Mouse (Mus musculus) cerebellum, postnatal 4 days (tissue): ENCODE results near the gene Rfng.
"Not testable (repeated sequence)": the region's sequence is repeated elsewhere in the genome, so short reads cannot be mapped to it uniquely, and the experiment has no call there.

Experiments
- DNase-seq, 2 experiments: peaks; one replicate each; pipeline ENCODE4 v3.0.0; 2022; ENCODE audit warnings: low spot score in 2 of 2, mixed read lengths in 1 of 2

Rfng gene

GRCm38 (mm10) chr11:120773463-120774190 is 10.4 kb downstream of the Rfng start:
- DNase-seq, result no peak

DNA sequence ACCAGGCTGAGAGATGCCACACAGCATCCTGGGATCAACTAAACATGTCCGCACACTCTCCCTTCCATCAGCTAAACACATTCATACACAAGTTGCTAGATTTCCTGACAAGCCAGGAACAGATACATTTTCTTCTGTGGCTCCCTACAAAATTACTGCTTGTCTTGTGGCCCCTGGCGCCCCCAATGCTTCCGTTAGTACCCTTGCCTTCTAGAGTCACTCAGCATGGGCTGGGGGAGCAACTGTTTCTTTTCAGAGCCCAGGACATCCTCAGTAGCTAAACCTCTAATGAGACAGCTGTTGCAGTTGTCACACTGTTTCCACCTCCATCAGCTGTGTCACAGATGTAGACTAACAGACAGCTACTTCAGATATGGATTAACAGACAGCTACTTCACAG is 11.3 kb downstream of the Rfng start:
- DNase-seq, result no peak

DNA sequence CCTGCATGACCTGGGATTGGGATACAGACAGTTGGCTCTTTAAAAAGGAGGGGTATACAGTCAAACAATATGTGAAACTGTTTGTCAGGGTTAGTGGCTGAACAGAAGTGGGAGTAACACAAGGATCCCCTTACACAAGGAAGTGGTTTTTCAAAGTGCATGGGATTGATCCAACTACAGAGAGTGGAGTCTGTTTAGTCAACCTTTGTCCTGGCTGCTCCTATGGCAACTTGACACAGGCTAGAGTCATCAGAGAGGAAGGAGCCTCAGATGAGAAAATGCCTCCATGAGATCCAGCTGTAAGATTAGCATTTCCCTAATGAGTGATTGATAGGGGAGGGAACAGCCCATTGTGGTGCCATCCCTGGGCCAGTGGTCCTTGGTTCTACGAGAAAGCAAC is 15.8 kb downstream of the Rfng start:
- no peak for DNase-seq

- DNase-seq, result not testable (repeated sequence)
Measured at GRCm38 (mm10) chr11:120767023-120767422, 17.0 kb downstream of the Rfng start.

GRCm38 (mm10) chr11:120763121-120763999 is 20.6 kb downstream of the Rfng start:
- DNase-seq, result not testable (repeated sequence)

- not testable (repeated sequence) for DNase-seq
Measured at GRCm38 (mm10) chr11:120762672-120763041, 21.4 kb downstream of the Rfng start, which contains the start of gene Hmga1b. TSS of gene Hmga1b (plus strand) at chr11:120762794.

GRCm38 (mm10) chr11:120761811-120762671 is 22.0 kb downstream of the Rfng start:
- DNase-seq, result no peak

- no peak for DNase-seq
Measured at GRCm38 (mm10) chr11:120760236-120760635, 23.8 kb downstream of the Rfng start.

GRCm38 (mm10) chr11:120751606-120752005 is 32.4 kb downstream of the Rfng start:
- no peak for DNase-seq

- DNase-seq, result no peak
Measured at GRCm38 (mm10) chr11:120749430-120749829, 34.6 kb downstream of the Rfng start.

- no peak for DNase-seq
Measured at GRCm38 (mm10) chr11:120747974-120748373, 36.0 kb downstream of the Rfng start.

DNA sequence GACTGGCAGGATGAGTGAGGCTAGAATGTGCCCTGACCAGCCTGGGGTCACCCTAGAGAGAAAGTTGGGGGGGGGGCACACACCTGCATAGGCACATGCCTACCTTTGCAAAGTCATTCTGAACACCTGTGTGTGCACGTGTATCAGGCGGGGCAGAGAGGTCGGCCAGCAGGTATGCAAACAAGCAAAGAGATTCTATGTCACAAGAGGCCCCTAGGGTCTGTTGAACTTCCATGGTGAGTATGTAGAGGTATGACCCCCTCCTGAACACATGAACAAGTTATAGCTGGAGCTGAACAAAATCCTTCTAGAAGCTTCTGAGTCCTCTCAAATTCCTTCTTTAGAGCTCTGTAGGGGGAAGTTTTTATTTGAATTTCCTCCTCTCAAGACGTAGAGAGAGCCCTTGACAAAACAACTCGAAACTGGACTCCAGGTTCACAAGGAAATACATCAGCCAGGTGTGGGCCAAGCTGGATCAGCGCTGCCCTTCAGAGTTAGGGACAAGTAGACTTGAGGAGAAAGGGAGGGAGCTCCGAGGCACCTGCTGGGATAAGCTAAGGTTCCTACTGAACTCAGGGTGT is 39.8 kb downstream of the Rfng start:
- no peak for DNase-seq

- DNase-seq, result no peak
Measured at GRCm38 (mm10) chr11:120740981-120741380, 43.0 kb downstream of the Rfng start.

- no peak for DNase-seq
Measured at GRCm38 (mm10) chr11:120736424-120736823, 47.6 kb downstream of the Rfng start.

DNA sequence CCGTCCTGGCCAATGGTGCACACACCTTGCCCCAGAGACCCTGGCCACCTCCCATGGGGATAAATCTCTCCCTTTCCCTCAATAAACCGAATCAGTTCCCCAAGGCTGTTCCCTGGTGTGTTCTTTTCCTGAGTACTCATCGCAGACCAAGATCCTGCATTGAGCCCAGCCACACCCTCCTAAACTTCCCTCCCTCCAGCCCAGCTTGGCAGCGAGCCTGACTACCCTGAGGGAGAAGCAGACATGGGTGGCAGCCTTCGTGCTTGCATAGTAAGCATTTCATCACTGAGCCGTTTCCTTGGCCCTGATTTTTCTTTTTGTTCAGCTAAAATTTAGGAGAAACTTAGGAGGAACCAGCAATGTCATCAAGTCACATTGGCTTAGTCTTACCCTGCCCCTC is 50.5 kb downstream of the Rfng start:
- DNase-seq, result no peak

GRCm38 (mm10) chr11:120731858-120732680 is 51.9 kb downstream of the Rfng start, which contains the start of gene Cbr2:
TSS of gene Cbr2 (minus strand) at chr11:120732114.
- no peak for DNase-seq

DNA sequence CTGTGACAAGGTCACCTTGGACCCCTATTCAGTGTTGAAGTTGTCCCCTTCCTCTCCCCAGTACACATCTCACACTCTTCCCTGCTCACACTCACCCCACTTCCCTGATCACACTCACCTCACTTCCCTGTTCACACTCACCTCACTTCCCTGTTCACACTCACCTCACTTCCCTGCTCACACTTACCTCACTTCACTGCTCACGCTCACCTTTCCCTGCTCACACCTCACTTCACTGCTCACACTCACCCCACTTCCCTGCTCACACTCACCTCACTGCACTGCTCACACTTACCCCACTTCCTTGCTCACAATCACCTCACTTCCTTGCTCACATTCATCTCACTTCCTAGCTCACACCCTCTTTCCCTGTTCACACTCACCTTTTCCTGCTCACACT is 52.6 kb downstream of the Rfng start:
- no peak for DNase-seq
